Mouse (Mus musculus) adrenal gland, postnatal 0 days (tissue): ENCODE measurements around the gene Zfp213. TPM values are rescaled to one million over a fixed set of nuclear protein-coding genes. Genes with fewer than 3 reads are reported as not detected.

Source experiments
- polyA plus RNA-seq: library from polyadenylated mRNA; unstranded; fragments of >200 nt; fragmentation: Nextera tagmentation; extraction: Ambion mirVana; gene quantifications from 2 replicates; pipeline ENCODE4 v1.2.1, GENCODE M21; 2015

The Zfp213 gene
- polyA plus RNA-seq, result 13.5 and 13.7 TPM in 2 replicates

DNA sequence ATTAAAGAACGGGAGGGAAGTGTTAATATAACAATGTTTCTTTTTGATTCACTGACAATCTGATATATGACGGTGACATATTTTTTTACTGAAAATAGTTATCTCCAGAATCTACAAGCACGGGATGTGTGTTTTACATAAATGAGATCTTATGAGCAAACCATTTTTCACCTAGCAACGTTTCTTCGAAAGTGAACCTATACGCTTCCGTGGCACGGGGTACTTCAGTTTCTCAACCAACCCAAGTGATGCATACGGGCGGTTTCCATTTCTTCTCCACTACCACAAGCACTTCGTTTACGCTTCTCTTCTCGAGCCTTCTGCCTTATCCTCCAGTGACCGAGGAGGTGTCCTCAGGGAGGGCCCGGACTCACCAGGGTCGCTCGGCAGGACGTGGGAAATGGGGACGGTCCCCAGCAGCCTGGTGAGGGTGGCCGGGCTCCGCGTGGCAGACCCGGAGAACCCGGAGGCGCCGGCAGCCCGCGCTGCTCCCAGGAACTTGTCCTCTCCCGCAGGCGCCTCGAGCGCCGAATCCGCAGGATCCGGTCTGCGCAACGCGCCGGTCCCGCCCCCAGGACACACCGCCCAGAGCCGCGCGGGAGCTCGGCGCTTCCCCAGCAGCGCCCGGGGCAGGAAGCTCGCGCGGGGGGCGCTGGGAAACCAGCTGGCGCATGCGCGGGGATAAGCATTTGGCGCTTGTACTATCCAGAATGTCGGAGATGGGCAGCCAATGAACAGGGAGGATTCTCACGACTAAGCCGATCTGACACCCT is at the start of gene Zfp213:
TSS of gene Zfp213 (minus strand) at position 644 of the 773 bp plus-strand sequence.

DNA sequence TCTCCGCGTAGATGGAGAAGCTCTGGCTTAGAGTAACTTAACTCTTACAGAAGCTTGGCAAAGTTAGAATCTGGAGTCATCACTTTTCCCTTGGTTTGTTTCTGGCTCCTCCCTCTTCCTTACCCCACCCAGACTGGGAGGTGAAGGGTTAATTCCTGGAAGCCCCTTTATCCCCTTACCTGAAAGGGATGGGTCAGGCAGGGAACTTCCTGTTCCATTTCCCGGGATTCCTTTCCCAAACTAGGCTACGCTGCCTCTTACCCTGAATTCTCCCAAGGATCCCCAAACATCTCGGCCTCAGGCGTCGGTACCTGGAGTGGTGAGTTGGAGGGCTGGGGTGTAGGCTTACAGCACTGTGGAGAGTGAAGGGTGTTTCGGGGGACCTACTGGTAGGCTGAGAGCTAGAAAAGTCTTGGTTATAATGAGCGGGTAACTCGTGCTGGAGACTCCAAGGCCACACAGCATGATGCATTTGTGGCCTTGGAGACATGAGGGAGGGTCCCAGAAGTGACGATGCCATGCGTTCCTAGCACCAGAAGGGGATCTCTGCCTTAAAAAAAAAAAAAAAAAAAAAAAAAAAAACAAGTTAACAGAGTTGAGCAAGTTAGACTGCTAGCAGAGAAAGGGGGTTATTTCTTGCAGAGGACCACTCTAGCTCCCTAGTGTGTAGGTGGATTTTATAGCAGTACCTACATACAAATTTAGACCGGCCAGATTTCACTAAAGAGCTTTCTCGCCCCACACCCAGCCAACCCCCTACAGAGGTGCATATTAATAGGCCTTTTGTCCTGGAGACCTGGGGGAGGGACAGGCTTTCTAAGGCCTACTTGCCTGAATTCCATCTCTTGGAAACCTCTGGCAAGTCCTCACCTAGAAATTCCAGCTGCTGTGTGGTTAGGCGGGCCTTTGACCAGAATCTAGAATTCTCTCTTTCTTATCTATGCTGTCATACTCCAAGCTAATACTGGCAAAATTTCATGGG is 36.9 kb upstream of the Zfp213 start, which contains the start of gene Zscan10:
TSS of gene Zscan10 (plus strand) at position 216 of the 982 bp plus-strand sequence.

DNA sequence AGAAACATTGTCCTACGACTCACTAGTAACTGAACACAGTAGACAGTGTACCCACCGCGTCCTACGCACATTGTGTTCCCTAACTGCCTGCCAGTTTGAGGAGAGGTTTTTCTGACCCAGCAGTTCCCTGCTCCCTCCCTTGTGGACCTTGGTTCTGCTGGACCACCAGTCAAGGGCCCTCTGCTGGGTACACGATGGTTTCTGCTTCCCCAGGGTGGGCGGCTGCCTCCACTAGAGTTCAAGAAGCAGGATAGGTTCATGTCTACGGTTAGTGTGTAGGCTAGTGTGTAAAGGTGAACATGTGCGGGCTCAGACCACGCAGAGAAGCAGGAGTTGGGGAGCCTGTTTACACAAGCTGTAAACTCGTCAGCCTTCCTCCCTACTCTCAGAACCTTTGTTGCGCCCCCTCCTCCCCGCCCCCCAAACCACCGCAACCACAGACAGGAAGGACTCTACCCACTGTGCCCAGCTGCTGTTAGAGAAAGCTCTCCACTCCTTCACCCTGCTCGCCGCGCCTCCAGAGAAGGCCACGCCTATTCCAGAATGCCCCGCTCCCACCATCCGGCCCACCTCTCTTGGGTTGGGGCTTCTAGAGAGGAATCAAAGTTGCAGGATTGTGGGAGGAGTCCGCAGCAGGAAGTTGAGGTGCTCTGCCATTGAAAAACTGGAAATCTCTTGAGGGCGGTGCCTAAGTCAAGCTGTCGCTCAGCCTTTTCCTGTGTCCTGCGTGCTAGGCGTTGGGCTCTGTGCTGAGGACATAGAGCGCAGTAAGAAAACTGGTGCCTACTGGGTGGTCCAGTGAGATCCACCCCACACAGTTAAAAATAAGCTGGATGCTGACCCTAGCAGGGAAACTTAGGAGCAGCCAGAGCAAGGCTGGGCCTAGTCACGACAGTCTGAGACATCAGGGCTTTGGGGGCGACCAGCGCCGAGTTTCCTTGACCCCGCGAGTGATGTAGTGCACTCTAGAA is 34.8 kb upstream of the Zfp213 start, which contains the start of gene Zfp13:
TSS of gene Zfp13 (minus strand) at position 906 of the 971 bp plus-strand sequence.

Other genes with a start within 250 kb of the Zfp213 start
- not detected in 2 replicates for gene Vmn2r115, start 220.5 kb downstream of the Zfp213 start, polyA plus RNA-seq
- gene Vmn2r116, start 179.6 kb downstream of the Zfp213 start, polyA plus RNA-seq, result not detected in 2 replicates
- not detected in 2 replicates for gene Vmn2r117, start 84.5 kb downstream of the Zfp213 start, polyA plus RNA-seq
- 10.3 and 13.2 TPM in 2 replicates for gene Zfp13, start 35.2 kb upstream of the Zfp213 start, polyA plus RNA-seq
- not detected in 2 replicates for gene Zscan10, start 36.6 kb upstream of the Zfp213 start, polyA plus RNA-seq
- 0.25 and 0.30 TPM in 2 replicates for gene Mmp25, start 81.0 kb upstream of the Zfp213 start, polyA plus RNA-seq
- gene Bicdl2, start 96.3 kb upstream of the Zfp213 start, polyA plus RNA-seq, result 0.30 TPM in 1 of 2 replicates, not detected in the other
- 122 and 166 TPM in 2 replicates for gene Hcfc1r1, start 109.4 kb upstream of the Zfp213 start, polyA plus RNA-seq
- gene Thoc6, start 109.6 kb upstream of the Zfp213 start, polyA plus RNA-seq, result 19.0 and 25.0 TPM in 2 replicates
- 61.5 and 84.3 TPM in 2 replicates for gene Tnfrsf12a, start 113.2 kb upstream of the Zfp213 start, polyA plus RNA-seq
- 0.36 and 3.4 TPM in 2 replicates for gene Cldn6, start 115.0 kb upstream of the Zfp213 start, polyA plus RNA-seq
- 1.0 and 3.0 TPM in 2 replicates for gene Cldn9, start 119.8 kb upstream of the Zfp213 start, polyA plus RNA-seq
- gene 1520401A03Rik, start 158.5 kb upstream of the Zfp213 start, polyA plus RNA-seq, result 1.2 and 3.5 TPM in 2 replicates
- 12.8 and 16.6 TPM in 2 replicates for gene Pkmyt1, start 162.1 kb upstream of the Zfp213 start, polyA plus RNA-seq
- gene Paqr4, start 176.6 kb upstream of the Zfp213 start, polyA plus RNA-seq, result 17.0 and 21.6 TPM in 2 replicates
- gene Kremen2, start 181.6 kb upstream of the Zfp213 start, polyA plus RNA-seq, result 0.19 and 0.54 TPM in 2 replicates
- gene Flywch1, start 207.4 kb upstream of the Zfp213 start, polyA plus RNA-seq, result 51.5 and 54.6 TPM in 2 replicates
- gene Flywch2, start 221.8 kb upstream of the Zfp213 start, polyA plus RNA-seq, result 28.8 and 51.4 TPM in 2 replicates
- gene Srrm2, start 226.3 kb upstream of the Zfp213 start, polyA plus RNA-seq, result 291 and 447 TPM in 2 replicates